In the genomic region with DNA sequence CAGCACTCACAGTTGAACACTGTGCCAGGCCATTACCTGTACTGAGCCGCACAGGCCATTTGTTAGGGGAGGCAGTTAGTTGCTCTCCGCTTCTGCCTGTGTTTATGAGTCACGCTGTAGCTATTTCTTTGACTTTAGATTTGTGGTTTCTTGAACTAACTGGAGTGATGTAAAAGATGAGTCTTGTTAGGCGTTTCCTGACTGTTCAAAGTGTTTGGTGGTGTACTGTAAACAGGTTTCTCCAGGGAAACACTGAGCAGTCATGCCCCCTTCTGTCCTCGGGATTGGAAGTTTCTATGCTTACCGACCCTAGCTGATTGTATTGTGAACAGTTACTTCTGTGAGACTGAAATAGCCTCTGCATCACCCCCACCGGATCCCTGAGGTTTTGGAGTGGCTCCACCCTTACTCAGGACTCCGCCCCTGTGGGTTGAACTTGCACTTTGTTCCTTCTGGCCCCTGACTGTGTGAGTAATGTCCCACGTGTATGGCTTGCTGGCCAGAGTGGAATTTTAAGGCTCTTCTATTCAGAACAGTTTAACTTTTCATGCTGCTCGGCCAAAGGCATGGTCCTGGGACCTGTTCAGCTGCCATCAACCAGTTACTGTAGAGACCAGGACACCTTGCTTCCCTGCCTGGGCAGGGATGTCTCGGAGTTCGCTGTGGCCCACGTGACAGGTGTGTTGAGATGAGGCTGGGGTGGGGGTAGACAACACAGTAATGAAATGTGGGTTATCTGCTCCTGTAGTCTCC, we compare ENCODE assay signal across 8 mouse cellular contexts. TPM values are rescaled to one million over a fixed set of nuclear protein-coding genes. Genes with fewer than 3 reads are reported as not detected.
A peak's percentile ranks its signal among the peaks of the same experiment; 100 is the strongest.
DNase-seq lines count a peak whose midpoint lies in the region; ATAC-seq and TF ChIP-seq lines count a peak whose summit lies in the region.

No protein-coding gene starts in this region.

- H3K27ac ChIP-seq in layer of hippocampus, adult 2 months = peak overlapping the region; percentile 86
- peak overlapping the region; percentile 58 for H3K27ac ChIP-seq in heart, adult 2 months
- H3K27ac ChIP-seq in lung, embryonic 16.5 days (ENCODE audit: low read length) = peak overlapping the region; percentile 80

- peak overlapping the region; percentile 48; the same call in 1 of the 2 replicates for H3K9ac ChIP-seq in heart, adult 2 months (ENCODE audit: low read depth, low read length)
- peak overlapping the region; percentile 40 for H3K9ac ChIP-seq in lung, embryonic 16.5 days (ENCODE audit: low read length)

- H3K4me3 ChIP-seq in layer of hippocampus, adult 2 months = no peak overlapping the region
- peak overlapping the region; percentile 6; the same call in 1 of the 2 replicates for H3K4me3 ChIP-seq in heart, adult 2 months
- peak overlapping the region; percentile 39 for H3K4me3 ChIP-seq in lung, embryonic 16.5 days (ENCODE audit: low read length)

- TF ChIP-seq EP300 in heart, adult 2 months (IDR thresholded peaks at IDR 0.05; ENCODE audit: insufficient read depth, low read depth, low read length) = no peak

- peak; percentile 45; the same call in 1 of the 2 replicates for TF ChIP-seq POLR2A in heart, adult 2 months (IDR thresholded peaks at IDR 0.05; ENCODE audit: insufficient read depth, low read depth, low read length)

- ATAC-seq in lung, embryonic 16.5 days (ENCODE audit: low read depth) = peak; percentile 83

- no peaks in the 10 kb centered on the region for H3K27me3 ChIP-seq in heart, adult 2 months (ENCODE audit: control insufficient read depth, insufficient read depth, low read length)
- H3K27me3 ChIP-seq in lung, embryonic 16.5 days (ENCODE audit: control insufficient read depth, insufficient read depth, low read depth, low read length) = no peaks in the 10 kb centered on the region

- H3K79me2 ChIP-seq in heart, adult 2 months (replicated peaks; ENCODE audit: control insufficient read depth, insufficient read depth, low read length) = no peaks in the 10 kb centered on the region; the same call in 1 of the 2 replicates

- no peak for TF ChIP-seq CTCF in layer of hippocampus, adult 2 months (conservative IDR thresholded peaks at IDR 0.05)
- TF ChIP-seq CTCF in heart, adult 2 months (IDR thresholded peaks at IDR 0.05) = no peak

- no peaks in the 10 kb centered on the region for H3K36me3 ChIP-seq in heart, adult 2 months (ENCODE audit: control insufficient read depth, insufficient read depth, low read length)
- no peaks in the 10 kb centered on the region for H3K36me3 ChIP-seq in lung, embryonic 16.5 days (ENCODE audit: control insufficient read depth, insufficient read depth, low read length)

- WGBS in heart, adult 2 months = 12% methylated on average over 13 of the region's 13 CpGs
- 20% methylated on average over 13 of the region's 13 CpGs for WGBS in lung, embryonic 16.5 days

- intact Hi-C loops in heart, adult 2 months (cut with DNase I) = loop anchor here (2.0 kb wide), 1 partner anchor 57 kb away; a partner anchor contains a TSS

- H3K4me2 ChIP-seq in lung, embryonic 16.5 days (ENCODE audit: low read depth, low read length) = peak overlapping the region; percentile 55

- no peaks in the 10 kb centered on the region for H3K9me3 ChIP-seq in lung, embryonic 16.5 days (ENCODE audit: control insufficient read depth, low read length)

- no peak for DNase-seq in layer of hippocampus, adult 2 months (ENCODE audit: low spot score in 2 of 2)
- no peak for DNase-seq in layer of hippocampus, postnatal 25 days (ENCODE audit: extremely low spot score in 1 of 2, low spot score in 1 of 2)
- DNase-seq in embryo, embryonic 10 days (ENCODE audit: low spot score) = peak; percentile 76
- DNase-seq in heart, adult 2 months = peak; percentile 79 to 88
- peak; percentile 85 for DNase-seq in kidney, adult 18-20 months
- DNase-seq in ovary, postnatal 36 days (ENCODE audit: low spot score) = peak; percentile 50
- DNase-seq in right cerebral cortex, postnatal 36 days (ENCODE audit: low spot score in 2 of 2) = no peak

- peaks cover 15% of the 10 kb centered on the region for H3K4me1 ChIP-seq in heart, adult 2 months (ENCODE audit: control insufficient read depth, insufficient read depth, low read length)
- peaks cover 17% of the 10 kb centered on the region for H3K4me1 ChIP-seq in lung, embryonic 16.5 days (replicated peaks; ENCODE audit: control insufficient read depth, insufficient read depth, low read length)

RNA-seq across cellular contexts. Expression of a gene that starts 57.0 kb away (rescaled TPM):
- total RNA-seq in layer of hippocampus, adult 2 months (2021) = 10 to 100 TPM; 87.4 to 88.2 TPM
- 10 to 100 TPM; 78.2 to 83.8 TPM for total RNA-seq in layer of hippocampus, postnatal 25 days (2021)
- 10 to 100 TPM; 22.1 to 25.7 TPM for total RNA-seq in heart, adult 2 months (2021)
- polyA plus RNA-seq in heart, adult 2 months (2012; rRNA removed) = 4.7 and 9.3 TPM in 2 replicates
- polyA plus RNA-seq in lung, embryonic 16.5 days (2015; fragmentation: Nextera tagmentation; extraction: Ambion mirVana) = 3.5 and 4.2 TPM in 2 replicates

RNA-seq across cellular contexts. Expression of a gene that starts 58.6 kb away (rescaled TPM):
- total RNA-seq in layer of hippocampus, adult 2 months (2021) = 1 to 10 TPM; 7.1 to 8.2 TPM
- 1 to 10 TPM; 5.1 to 6.3 TPM for total RNA-seq in layer of hippocampus, postnatal 25 days (2021)
- 10 to 100 TPM in 1 of 2 experiments, 1 to 10 TPM in 1; 8.3 to 11.6 TPM for total RNA-seq in heart, adult 2 months (2021)
- 8.9 and 11.8 TPM in 2 replicates for polyA plus RNA-seq in heart, adult 2 months (2012; rRNA removed)
- polyA plus RNA-seq in lung, embryonic 16.5 days (2015; fragmentation: Nextera tagmentation; extraction: Ambion mirVana) = 14.0 and 17.0 TPM in 2 replicates

Comparison
In these comparisons a context has a peak if more than half of its experiments do, and no peak if none do; other contexts are left out.
1. DNase-seq: peak in embryo, embryonic 10 days (single experiment), heart, adult 2 months (2 of 2), kidney, adult 18-20 months (single experiment) and ovary, postnatal 36 days (single experiment); none in layer of hippocampus, adult 2 months (0 of 2), layer of hippocampus, postnatal 25 days (0 of 2) and right cerebral cortex, postnatal 36 days (0 of 2).
2. Peak in every context shown above with its lines, with median percentiles within 50 percentile points of each other: H3K27ac ChIP-seq.